Mouse (Mus musculus) CD8-positive naive resting alpha-beta T cell, adult 2 months (primary cell): ENCODE data around the gene Abr.

Experiments
- DNase-seq, 2 experiments: peaks; one replicate each; pipeline ENCODE4 v3.0.0; 2022; ENCODE audit warnings: low read depth in 2 of 2, low spot score in 2 of 2

The Abr gene

GRCm38 (mm10) chr11:76418423-76418822, 203.7 kb downstream of the Abr start:
- no peak for DNase-seq

DNA sequence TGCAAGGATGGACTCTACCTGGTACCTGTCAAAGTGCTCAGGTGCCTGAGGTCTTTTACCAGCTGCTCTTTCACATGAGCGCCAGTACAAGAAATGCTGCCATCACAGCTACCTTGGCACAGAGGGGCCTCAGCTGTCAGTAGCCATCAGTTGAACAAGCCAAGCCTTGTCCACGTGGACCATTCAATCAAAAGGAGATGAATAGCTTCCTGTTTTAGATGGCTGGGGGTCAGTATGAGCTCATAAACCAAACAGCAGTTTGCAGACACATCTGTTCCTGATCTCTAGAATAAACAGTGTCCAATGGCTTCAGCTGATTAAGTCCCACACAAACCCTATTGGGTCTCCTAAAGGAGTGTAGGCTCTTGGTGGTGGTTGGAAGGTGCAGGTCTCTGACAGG, 206.1 kb downstream of the Abr start:
- DNase-seq, result no peak

GRCm38 (mm10) chr11:76415001-76415400, 207.1 kb downstream of the Abr start:
- DNase-seq, result no peak

DNA sequence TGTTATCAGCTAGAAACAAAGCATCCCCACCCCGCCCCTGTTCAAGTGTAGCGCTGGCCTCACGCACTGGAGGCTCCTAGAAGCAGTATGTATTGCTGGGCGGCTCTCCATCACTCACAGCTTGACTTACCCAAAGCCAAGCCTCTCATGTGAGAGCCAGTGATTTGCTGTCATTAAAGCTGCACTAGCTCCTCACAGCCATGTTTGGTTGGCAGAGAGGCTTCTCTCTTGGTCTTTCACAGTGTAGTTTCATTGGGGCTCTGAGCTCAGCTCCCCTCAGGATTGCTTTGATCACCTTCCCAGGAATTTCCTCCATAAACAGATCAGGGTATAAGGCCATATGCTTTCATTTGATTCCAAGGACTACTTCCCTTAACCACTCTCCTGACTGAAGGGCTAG, 208.9 kb downstream of the Abr start:
- no peak for DNase-seq

GRCm38 (mm10) chr11:76410826-76411225, 211.3 kb downstream of the Abr start:
- DNase-seq, result peak; percentile 49 to 66

DNA sequence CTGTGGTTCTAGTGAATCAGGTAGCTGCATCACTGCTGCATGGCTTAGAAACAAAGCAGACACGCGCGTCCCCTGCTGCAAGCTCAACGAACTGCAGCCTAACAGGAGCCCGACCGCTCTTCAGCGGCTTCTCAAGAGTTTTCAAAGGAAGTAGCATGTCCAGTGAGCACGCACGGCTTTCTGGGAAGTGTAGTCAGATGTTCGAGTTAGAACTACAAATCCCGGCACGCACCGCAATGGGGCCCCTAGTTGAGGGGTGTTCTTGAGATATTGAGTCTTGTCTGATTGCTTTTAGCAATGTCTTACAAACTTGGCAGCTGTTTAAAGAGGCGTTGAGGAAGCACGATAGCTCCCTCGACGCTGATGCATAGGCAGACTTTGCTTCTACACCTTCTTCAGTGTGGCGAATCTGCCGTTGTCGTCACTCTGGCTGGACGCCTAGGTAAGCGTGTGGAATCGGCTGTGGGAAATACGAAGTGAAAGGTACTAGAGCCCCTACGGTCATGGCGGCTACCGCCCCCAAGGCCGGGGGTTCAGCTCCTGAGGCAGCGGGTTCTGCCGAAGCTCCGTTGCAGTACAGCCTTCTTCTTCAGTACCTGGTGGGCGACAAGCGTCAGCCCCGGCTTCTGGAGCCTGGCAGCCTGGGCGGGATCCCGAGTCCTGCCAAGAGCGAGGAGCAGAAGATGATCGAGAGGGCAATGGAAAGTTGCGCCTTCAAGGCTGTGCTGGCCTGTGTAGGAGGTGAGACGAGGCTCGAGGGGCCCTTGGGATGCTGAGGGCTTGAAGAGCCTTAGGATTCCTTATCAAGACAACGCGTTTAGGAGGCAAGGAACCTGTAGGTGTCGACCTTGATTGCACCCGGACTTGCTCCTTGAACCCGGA, 215.2 kb downstream of the Abr start, which contains the start of gene Timm22:
Gene Timm22, plus strand, starts transcription at position 251 of the 882 bp plus-strand sequence.
- DNase-seq, result peak; percentile 97 to 99

- DNase-seq, result peak; percentile 25 to 31
These were observed 216.4 kb downstream of the Abr start for GRCm38 (mm10) chr11:76405626-76406264.

DNA sequence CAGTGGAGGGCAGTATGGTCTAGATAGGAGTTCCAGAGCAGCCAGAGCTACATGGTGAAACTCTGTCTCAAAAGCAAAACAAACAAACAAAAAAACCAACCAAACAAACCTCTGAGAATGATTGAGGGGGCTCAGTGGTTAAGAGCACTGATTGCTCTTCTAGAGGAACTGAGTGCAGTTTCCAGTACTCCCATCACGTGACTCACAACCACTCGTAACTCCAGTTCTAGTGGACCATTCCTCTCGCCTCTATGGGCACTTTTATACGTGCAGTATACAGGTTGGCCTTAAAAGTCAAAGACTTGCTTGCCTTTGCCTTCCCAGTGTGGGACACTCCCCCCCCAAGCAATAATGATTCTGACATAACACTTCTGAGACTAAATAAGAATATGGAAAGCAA, 217.0 kb downstream of the Abr start:
- DNase-seq, result no peak

DNA sequence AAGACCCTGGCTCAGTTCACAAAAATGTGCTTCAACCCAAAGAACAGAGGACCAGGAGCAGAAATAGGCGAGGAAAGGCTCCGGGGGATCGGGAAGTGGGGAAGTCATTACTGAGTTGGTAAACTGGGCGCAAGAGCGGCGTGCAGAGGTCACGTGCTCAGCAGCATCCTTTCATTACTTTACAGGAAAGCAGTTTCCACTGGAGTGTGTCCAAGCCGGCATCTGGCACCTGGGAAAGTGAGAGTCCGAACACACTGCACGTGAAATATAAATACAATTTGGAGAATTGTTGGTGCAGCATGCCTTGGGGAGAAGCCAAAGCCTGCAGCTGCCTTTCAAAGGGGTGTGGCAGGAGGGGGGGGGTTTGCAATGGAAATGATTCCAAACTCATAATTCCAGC, 220.7 kb downstream of the Abr start:
- DNase-seq, result no peak

GRCm38 (mm10) chr11:76399587-76400330, 222.4 kb downstream of the Abr start:
- peak in 1 of 2 experiments; percentile 6 for DNase-seq

DNA sequence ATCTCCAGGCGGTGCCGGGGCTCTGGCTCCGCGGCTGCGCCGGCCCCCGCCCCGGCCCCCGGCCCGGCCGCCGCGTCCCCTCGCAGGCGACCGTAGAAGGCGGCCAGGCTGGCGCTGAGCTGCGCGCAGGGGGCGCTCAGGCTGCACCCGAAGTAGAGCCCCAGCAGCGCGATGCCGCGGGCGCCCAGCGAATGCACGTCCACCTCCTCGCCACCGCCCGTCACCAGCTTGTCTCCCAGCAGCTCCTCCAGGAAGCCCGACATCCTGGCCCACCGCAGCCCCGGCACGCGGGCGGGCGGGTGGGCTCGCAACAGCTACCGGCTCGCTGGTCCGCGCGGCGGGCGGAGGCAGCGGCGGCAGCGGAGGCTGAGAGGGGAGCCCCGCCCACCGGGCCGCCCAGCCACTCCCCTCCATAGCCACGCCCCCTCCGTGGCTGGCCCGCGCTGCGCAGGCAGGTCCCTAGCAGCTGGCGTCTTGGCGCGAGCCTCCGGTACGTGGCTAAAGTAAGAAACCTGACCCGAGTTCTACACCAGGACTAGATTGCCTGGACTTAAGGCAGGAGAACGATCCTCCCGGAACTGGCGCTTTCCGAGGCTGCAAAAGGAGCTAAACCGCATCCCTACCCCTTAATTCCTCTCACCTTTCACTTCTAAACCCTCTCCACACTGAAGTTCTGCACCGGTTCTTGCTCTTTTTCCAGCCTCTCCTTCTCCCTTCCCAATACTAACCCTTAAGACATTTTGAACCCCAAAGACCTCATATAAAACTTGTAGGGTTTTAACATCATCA, 223.1 kb downstream of the Abr start, which contains the start of gene Nxn:
Gene Nxn, minus strand, starts transcription at position 343 of the 789 bp plus-strand sequence.
- DNase-seq, result peak; percentile 85 to 92

GRCm38 (mm10) chr11:76398312-76398797, 223.8 kb downstream of the Abr start:
- no peak for DNase-seq

DNA sequence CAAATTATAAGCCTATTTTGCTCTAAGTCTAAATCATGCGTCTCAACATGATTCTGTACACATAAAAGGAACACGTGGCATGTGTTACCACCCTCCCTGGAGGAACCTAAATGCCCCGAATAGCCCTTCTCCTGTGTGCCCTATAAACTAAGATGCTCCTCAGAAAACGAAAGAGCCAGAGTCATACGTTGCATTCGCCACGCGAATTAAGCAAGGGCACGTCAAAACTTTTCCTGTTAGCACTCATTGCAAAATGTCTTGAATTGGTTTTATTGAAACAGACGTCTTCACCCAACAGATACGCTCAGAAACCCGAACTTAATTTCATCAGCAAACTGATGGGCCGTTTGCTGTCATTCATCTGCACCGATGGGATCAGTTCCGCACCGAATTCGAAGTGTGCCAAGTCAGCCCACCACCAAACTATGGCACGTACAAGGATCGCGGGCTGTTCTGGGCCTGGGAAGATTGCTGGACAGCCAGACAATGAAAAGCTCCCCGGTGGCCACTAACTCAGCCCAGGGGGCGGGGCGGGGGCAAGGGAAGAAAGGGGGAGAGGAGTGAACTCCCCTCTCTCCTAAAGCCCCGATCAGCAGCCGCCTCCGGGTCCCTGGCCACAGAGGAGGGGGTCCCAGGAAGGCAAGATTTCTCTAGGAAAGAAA, 224.3 kb downstream of the Abr start:
- peak in 1 of 2 experiments; percentile 10 for DNase-seq

DNA sequence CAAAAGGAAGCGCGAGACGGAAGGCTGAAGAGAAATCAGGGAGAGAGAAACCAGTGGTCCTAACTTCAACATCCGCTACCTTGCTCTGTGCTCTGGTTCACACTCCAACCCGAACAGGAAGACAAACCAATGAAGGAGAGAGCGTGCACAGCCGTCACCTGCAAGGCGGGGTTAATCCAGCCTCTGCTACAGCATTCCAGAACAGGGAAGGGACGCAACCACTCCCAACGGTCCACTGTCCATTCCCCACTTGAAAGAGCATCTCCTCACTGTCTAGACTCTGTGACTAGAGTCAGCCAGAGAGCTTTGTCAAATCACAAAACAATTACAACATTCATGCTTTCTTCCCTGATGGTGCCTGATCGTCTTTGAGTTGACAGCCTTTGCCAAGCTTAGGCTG, 229.1 kb downstream of the Abr start:
- no peak for DNase-seq

DNA sequence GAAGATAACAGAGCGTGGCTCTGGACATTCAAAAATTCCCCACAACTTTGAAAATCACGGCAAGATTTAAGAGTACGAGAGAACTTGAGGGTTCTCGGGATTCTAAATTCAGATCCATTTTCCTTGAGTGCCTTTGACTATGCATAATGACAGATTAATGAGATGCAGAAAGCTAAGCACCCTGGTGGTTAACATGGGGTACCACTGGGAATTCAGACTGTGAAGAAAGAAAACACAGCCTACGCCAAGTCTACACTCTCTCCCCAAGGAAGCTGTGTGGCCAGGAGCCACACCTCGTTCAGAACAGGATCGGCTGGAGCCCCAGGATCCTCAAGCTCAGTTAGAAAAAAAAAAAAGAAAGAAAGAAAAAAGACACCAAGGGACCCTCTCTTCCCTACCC, 229.6 kb downstream of the Abr start:
- no peak for DNase-seq

GRCm38 (mm10) chr11:76388711-76389110, 233.4 kb downstream of the Abr start:
- DNase-seq, result no peak

GRCm38 (mm10) chr11:76387097-76387496, 235.0 kb downstream of the Abr start:
- DNase-seq, result no peak

- DNase-seq, result no peak
These were observed 236.4 kb downstream of the Abr start for GRCm38 (mm10) chr11:76385746-76386145.

GRCm38 (mm10) chr11:76385017-76385416, 237.1 kb downstream of the Abr start:
- DNase-seq, result no peak

DNA sequence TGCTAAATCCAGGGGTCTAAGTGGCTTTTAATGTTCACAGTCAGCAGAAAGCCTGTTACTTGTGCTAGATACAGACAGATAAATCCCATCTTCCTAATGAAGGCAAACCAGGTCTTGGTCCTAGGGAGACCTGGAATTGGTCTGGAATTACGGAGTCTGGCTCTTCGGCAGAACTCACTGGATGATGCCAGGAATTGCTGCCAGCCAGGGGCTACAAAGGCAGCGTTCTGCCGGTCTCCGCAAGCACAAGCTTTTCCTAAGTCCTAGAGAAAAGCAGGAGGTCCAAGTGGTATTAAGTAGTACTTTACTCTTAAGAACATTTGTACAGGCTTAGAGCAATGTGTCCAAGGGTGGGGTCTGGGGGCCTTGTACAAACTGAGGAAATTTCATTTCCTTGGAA, 237.8 kb downstream of the Abr start:
- DNase-seq, result no peak
